Mouse (Mus musculus): ENCODE measurements around the gene Defb23. TPM values are rescaled to one million over a fixed set of nuclear protein-coding genes. Genes with fewer than 3 reads are reported as not detected.

The Defb23 gene
- polyA plus RNA-seq, 1 experiment from 2014 or later, result not detected

DNA sequence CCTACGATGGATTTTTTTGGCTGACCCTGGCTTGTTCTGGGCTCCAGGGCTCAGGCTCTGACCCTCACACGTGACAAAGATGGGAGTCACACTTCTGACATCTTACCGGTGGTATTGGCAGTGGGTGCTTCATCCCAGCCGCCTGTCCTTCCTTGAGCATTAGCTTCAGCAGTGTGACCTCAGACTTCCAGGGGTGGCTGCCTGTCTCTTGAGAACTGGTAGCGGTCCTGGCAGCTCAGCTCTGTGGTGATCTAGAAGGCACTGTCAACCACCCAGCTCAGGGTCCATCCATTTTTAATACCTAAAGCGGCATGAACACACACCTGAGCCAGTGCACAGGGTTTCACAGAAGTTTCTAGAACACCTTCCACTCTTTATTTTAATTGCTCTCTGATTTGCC lies 54.6 kb downstream of the Defb23 start:
- no peak for ATAC-seq (ENCODE audit: insufficient number of reproducible peaks, insufficient read depth, low FRiP score, low TSS enrichment)
- H3K4me3 ChIP-seq, result no peak overlapping the region

More for the DNA sequence above, 54.6 kb downstream of the Defb23 start:
- Histone ChIP-seq H3K27me3 (no peaks in the 10 kb centered on the region), H3K4me1 (peaks cover 45% of the 10 kb centered on the region), H3K27ac (peak overlapping the region; percentile 98), H3K36me3 (no peaks in the 10 kb centered on the region), H3K9me3 (no peaks in the 10 kb centered on the region), H3K9ac (no peak overlapping the region), H3K4me2 (replicated peaks) (no peak overlapping the region)
- WGBS, result 72% methylated on average over 6 of the region's 6 CpGs

Other genes with a start within 250 kb of the Defb23 start
- gene Csnk2a1, start 237.8 kb downstream of the Defb23 start, polyA plus RNA-seq (2016; fragmentation: Nextera tagmentation; extraction: Ambion mirVana), result 86.5 and 94.9 TPM in 2 replicates
- 46.2 and 48.1 TPM in 2 replicates for gene Tbc1d20, start 170.8 kb downstream of the Defb23 start, polyA plus RNA-seq (2016; fragmentation: Nextera tagmentation; extraction: Ambion mirVana)
- 86.0 and 87.1 TPM in 2 replicates for gene Rbck1, start 132.0 kb downstream of the Defb23 start, polyA plus RNA-seq (2016; fragmentation: Nextera tagmentation; extraction: Ambion mirVana)
- 3.5 and 3.7 TPM in 2 replicates for gene Trib3, start 120.6 kb downstream of the Defb23 start, polyA plus RNA-seq (2016; fragmentation: Nextera tagmentation; extraction: Ambion mirVana)
- 4.3 and 4.9 TPM in 2 replicates for gene Nrsn2, start 88.0 kb downstream of the Defb23 start, polyA plus RNA-seq (2016; fragmentation: Nextera tagmentation; extraction: Ambion mirVana)
- 16.9 and 18.1 TPM in 2 replicates for gene Sox12, start 66.6 kb downstream of the Defb23 start, polyA plus RNA-seq (2016; fragmentation: Nextera tagmentation; extraction: Ambion mirVana)
- 71.0 and 73.6 TPM in 2 replicates for gene Zcchc3, start 49.6 kb downstream of the Defb23 start, polyA plus RNA-seq (2016; fragmentation: Nextera tagmentation; extraction: Ambion mirVana)
- gene 6820408C15Rik, start 49.0 kb downstream of the Defb23 start, polyA plus RNA-seq (2016; fragmentation: Nextera tagmentation; extraction: Ambion mirVana), result 0.27 and 0.31 TPM in 2 replicates
- not detected in 2 replicates for gene Defb20, start 12.4 kb upstream of the Defb23 start, polyA plus RNA-seq (2016; fragmentation: Nextera tagmentation; extraction: Ambion mirVana)
- gene Defb22, start 25.5 kb upstream of the Defb23 start, polyA plus RNA-seq (2016; fragmentation: Nextera tagmentation; extraction: Ambion mirVana), result not detected in 2 replicates
- not detected in 2 replicates for gene Defb26, start 47.1 kb upstream of the Defb23 start, polyA plus RNA-seq (2016; fragmentation: Nextera tagmentation; extraction: Ambion mirVana)
- gene Defb28, start 53.6 kb upstream of the Defb23 start, polyA plus RNA-seq (2016; fragmentation: Nextera tagmentation; extraction: Ambion mirVana), result not detected in 2 replicates
- not detected in 2 replicates for gene Defb29, start 75.5 kb upstream of the Defb23 start, polyA plus RNA-seq (2016; fragmentation: Nextera tagmentation; extraction: Ambion mirVana)
- gene Gm17416, start 104.7 kb upstream of the Defb23 start, polyA plus RNA-seq (2016; fragmentation: Nextera tagmentation; extraction: Ambion mirVana), result not detected in 2 replicates
- gene Defb21, start 108.1 kb upstream of the Defb23 start, polyA plus RNA-seq (2016; fragmentation: Nextera tagmentation; extraction: Ambion mirVana), result not detected in 2 replicates
- gene Defb19, start 115.7 kb upstream of the Defb23 start, polyA plus RNA-seq (2016; fragmentation: Nextera tagmentation; extraction: Ambion mirVana), result not detected in 2 replicates
- gene Defb45, start 134.8 kb upstream of the Defb23 start, polyA plus RNA-seq (2016; fragmentation: Nextera tagmentation; extraction: Ambion mirVana), result not detected in 2 replicates
- not detected in 2 replicates for gene Defb36, start 139.7 kb upstream of the Defb23 start, polyA plus RNA-seq (2016; fragmentation: Nextera tagmentation; extraction: Ambion mirVana)
- not detected in 2 replicates for gene Defb25, start 158.4 kb upstream of the Defb23 start, polyA plus RNA-seq (2016; fragmentation: Nextera tagmentation; extraction: Ambion mirVana)
- gene Rem1, start 162.3 kb upstream of the Defb23 start, polyA plus RNA-seq (2016; fragmentation: Nextera tagmentation; extraction: Ambion mirVana), result 1.1 and 1.6 TPM in 2 replicates
- 129 and 131 TPM in 2 replicates for gene H13, start 204.8 kb upstream of the Defb23 start, polyA plus RNA-seq (2016; fragmentation: Nextera tagmentation; extraction: Ambion mirVana)
- gene Mcts2, start 222.4 kb upstream of the Defb23 start, polyA plus RNA-seq (2016; fragmentation: Nextera tagmentation; extraction: Ambion mirVana), result 36.4 and 38.9 TPM in 2 replicates

All from embryonic facial prominence, embryonic 12.5 days (tissue).